Mouse (Mus musculus): ENCODE data around the gene Tmco4. TPM values are rescaled to one million over a fixed set of nuclear protein-coding genes. Genes with fewer than 3 reads are reported as not detected.
"Not testable (repeated sequence)": the region's sequence is repeated elsewhere in the genome, so short reads cannot be mapped to it uniquely, and the experiment has no call there.

Tmco4 gene
- total RNA-seq, 2 experiments from 2014 or later, result 2.0 to 2.5 TPM

GRCm38 (mm10) chr4:138973719-138974115 lies 1.0 kb downstream of the Tmco4 start:
- DNase-seq, result peak in 1 of 2 experiments; percentile 10

GRCm38 (mm10) chr4:138974540-138974939 lies 1.9 kb downstream of the Tmco4 start:
- DNase-seq, result not testable (repeated sequence)

GRCm38 (mm10) chr4:138975194-138975593 lies 2.5 kb downstream of the Tmco4 start:
- no peak for DNase-seq

- no peak for DNase-seq
These were observed 3.4 kb downstream of the Tmco4 start for GRCm38 (mm10) chr4:138976046-138976445.

GRCm38 (mm10) chr4:138980021-138980420 lies 7.3 kb downstream of the Tmco4 start:
- DNase-seq, result no peak

GRCm38 (mm10) chr4:138980771-138981420 lies 8.2 kb downstream of the Tmco4 start:
- DNase-seq, result no peak

- no peak for DNase-seq
These were observed 10.7 kb downstream of the Tmco4 start for GRCm38 (mm10) chr4:138983422-138983821.

GRCm38 (mm10) chr4:138984744-138985143 lies 12.1 kb downstream of the Tmco4 start:
- DNase-seq, result no peak

- DNase-seq, result no peak
These were observed 13.6 kb downstream of the Tmco4 start for GRCm38 (mm10) chr4:138986280-138986679.

- no peak for DNase-seq
These were observed 21.7 kb downstream of the Tmco4 start for GRCm38 (mm10) chr4:138994389-138994788.

- DNase-seq, result no peak
These were observed 23.7 kb downstream of the Tmco4 start for GRCm38 (mm10) chr4:138996410-138996809.

GRCm38 (mm10) chr4:138997121-138997520 lies 24.4 kb downstream of the Tmco4 start:
- no peak for DNase-seq

GRCm38 (mm10) chr4:138998611-138999010 lies 25.9 kb downstream of the Tmco4 start:
- no peak for DNase-seq

- no peak for DNase-seq
These were observed 28.3 kb downstream of the Tmco4 start for GRCm38 (mm10) chr4:139001026-139001425.

GRCm38 (mm10) chr4:139001433-139001832 lies 28.7 kb downstream of the Tmco4 start:
- DNase-seq, result no peak

GRCm38 (mm10) chr4:139004067-139004466 lies 31.4 kb downstream of the Tmco4 start:
- DNase-seq, result no peak

GRCm38 (mm10) chr4:139005214-139005613 lies 32.5 kb downstream of the Tmco4 start:
- DNase-seq, result no peak

GRCm38 (mm10) chr4:139007353-139007752 lies 34.7 kb downstream of the Tmco4 start:
- no peak for DNase-seq

GRCm38 (mm10) chr4:139007981-139008536 lies 35.4 kb downstream of the Tmco4 start:
- DNase-seq, result no peak

- no peak for DNase-seq
These were observed 38.6 kb downstream of the Tmco4 start for GRCm38 (mm10) chr4:139011201-139011702.

- DNase-seq, result no peak
These were observed 40.6 kb downstream of the Tmco4 start for GRCm38 (mm10) chr4:139013281-139013680.

- no peak for DNase-seq
These were observed 42.1 kb downstream of the Tmco4 start for GRCm38 (mm10) chr4:139014793-139015192.

GRCm38 (mm10) chr4:139018388-139018787 lies 45.7 kb downstream of the Tmco4 start:
- no peak for DNase-seq

- DNase-seq, result no peak
These were observed 46.3 kb downstream of the Tmco4 start for GRCm38 (mm10) chr4:139018976-139019375.
